ENCODE assay signal across 21 mouse cellular contexts in genomic region chr16:41102805-41103204, GRCm38 (mm10).
"Had no signal": no experiment of that assay in that cellular context is flagged by ENCODE, and none has a peak within 500 bp of the region (broad histone marks: within the 10 kb centered on the region; RNA-seq: fewer than 3 reads in every experiment).

No protein-coding gene starts in this region.

- ATAC-seq: forebrain, embryonic 13.5 days; forebrain, embryonic 14.5 days; forebrain, embryonic 15.5 days; forebrain, embryonic 16.5 days; forebrain, postnatal 0 days had no signal

- H3K4me3 ChIP-seq: embryonic facial prominence, embryonic 10.5 days; embryonic facial prominence, embryonic 12.5 days; embryonic facial prominence, embryonic 13.5 days; embryonic facial prominence, embryonic 15.5 days; erythroblast, embryonic 14.5 days; forebrain, embryonic 10.5 days; forebrain, embryonic 12.5 days; forebrain, embryonic 13.5 days; forebrain, embryonic 15.5 days; gastrocnemius, adult 2 months; heart, adult 2 months had no signal

- H3K27ac ChIP-seq: embryonic facial prominence, embryonic 10.5 days; embryonic facial prominence, embryonic 12.5 days; embryonic facial prominence, embryonic 13.5 days; embryonic facial prominence, embryonic 15.5 days; forebrain, embryonic 10.5 days; forebrain, embryonic 12.5 days; forebrain, embryonic 13.5 days; forebrain, embryonic 15.5 days; gastrocnemius, adult 2 months; heart, adult 2 months had no signal

- DNase-seq: cerebellum, adult 8-10 months; cerebellum, adult 9-11 months; embryo, embryonic 11 days; forebrain, postnatal 0 days; gastrocnemius, adult 2 months; gastrocnemius, postnatal 25 days; gastrocnemius, postnatal 36 days; heart, adult 11 months; heart, adult 18-20 months; heart, adult 2 months had no signal
